Mouse (Mus musculus): Measurements from ENCODE around the gene Layn.

Layn gene

GRCm38 (mm10) chr9:51032291-51032690 lies 44.6 kb downstream of the Layn start:
- no peak for DNase-seq

- no peak for DNase-seq
Measured at GRCm38 (mm10) chr9:51031603-51032002, 45.3 kb downstream of the Layn start.

- no peak for DNase-seq
Measured at GRCm38 (mm10) chr9:51030147-51030546, 46.7 kb downstream of the Layn start.

GRCm38 (mm10) chr9:51026952-51027351 lies 49.9 kb downstream of the Layn start:
- no peak for DNase-seq

GRCm38 (mm10) chr9:51021123-51021795 lies 55.6 kb downstream of the Layn start:
- no peak for DNase-seq

GRCm38 (mm10) chr9:51020351-51020750 lies 56.5 kb downstream of the Layn start:
- no peak for DNase-seq

GRCm38 (mm10) chr9:51019670-51020069 lies 57.2 kb downstream of the Layn start:
- no peak for DNase-seq

GRCm38 (mm10) chr9:51015732-51016131 lies 61.2 kb downstream of the Layn start:
- DNase-seq, result peak in 1 of 2 experiments; percentile 14

- no peak for DNase-seq
Measured at GRCm38 (mm10) chr9:51013644-51014043, 63.2 kb downstream of the Layn start.

- DNase-seq, result no peak
Measured at GRCm38 (mm10) chr9:51009656-51009950, 67.3 kb downstream of the Layn start.

- peak; percentile 88 to 90 for DNase-seq
Measured at GRCm38 (mm10) chr9:51008841-51009655, 67.8 kb downstream of the Layn start, which contains the start of gene Sik2. Sik2 (minus strand) TSS chr9:51009073.

GRCm38 (mm10) chr9:51008068-51008840 lies 68.6 kb downstream of the Layn start:
- no peak for DNase-seq

GRCm38 (mm10) chr9:51007726-51008067 lies 69.2 kb downstream of the Layn start:
- DNase-seq, result no peak

- DNase-seq, result peak; percentile 55 to 72
Measured at GRCm38 (mm10) chr9:51006846-51007245, 70.0 kb downstream of the Layn start.

Data from lung, adult 18-20 months (tissue).